Mouse (Mus musculus) spleen, adult 2 months (tissue): ENCODE data around the gene Abca1.

Source experiments
- CTCF ChIP-seq: fragments of 200-500 bp; IDR thresholded peaks from 2 replicates; pipeline ENCODE4 v1.5.1; 2011; ENCODE audit warnings: mild to moderate bottlenecking, inconsistent platforms; ENCODE audit not compliant: insufficient read depth, insufficient read length, insufficient replicate concordance; ENCODE audit errors: extremely low read depth
- POLR2A ChIP-seq: fragments of 200-500 bp; IDR thresholded peaks from 2 replicates; pipeline ENCODE4 v1.6.1; 2011; ENCODE audit warnings: low read depth, low read length, inconsistent platforms

DNA sequence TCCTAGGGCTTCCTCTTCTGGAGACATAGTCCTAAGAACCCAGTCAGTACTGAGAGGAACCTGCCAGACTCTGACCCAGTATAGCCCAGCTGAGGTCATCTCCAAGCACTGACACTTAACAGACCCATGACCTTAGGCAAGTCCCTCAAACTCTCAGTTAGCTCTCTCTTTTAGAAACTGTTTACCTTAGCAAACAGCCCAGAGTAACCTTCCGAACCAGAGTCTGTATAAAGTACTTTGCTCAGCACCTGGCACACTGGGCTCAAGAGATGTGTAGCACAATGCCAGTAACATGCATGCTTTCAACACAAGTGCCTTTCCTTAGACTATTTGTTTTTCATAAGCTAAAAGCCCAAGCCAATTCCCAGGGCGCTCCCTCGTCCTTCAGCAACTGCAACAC is 79.4 kb downstream of the Abca1 start:
- TF ChIP-seq CTCF (no peak), POLR2A (no peak)
